16 mouse cellular contexts compared by ENCODE assay signal in genomic region chr1:91031547-91031946, GRCm38 (mm10). TPM values are rescaled to one million over a fixed set of nuclear protein-coding genes. Genes with fewer than 3 reads are reported as not detected.
A peak's percentile ranks its signal among the peaks of the same experiment; 100 is the strongest.
DNase-seq lines count a peak whose midpoint lies in the region.
"Had no signal": no experiment of that assay in that cellular context is flagged by ENCODE, and none has a peak within 500 bp of the region (broad histone marks: within the 10 kb centered on the region; RNA-seq: fewer than 3 reads in every experiment).

No protein-coding gene starts in this region.

- no peak overlapping the region for H3K4me3 ChIP-seq in heart, embryonic 10.5 days
- H3K4me3 ChIP-seq: hindbrain, embryonic 15.5 days; layer of hippocampus, adult 2 months; limb, embryonic 15.5 days had no signal

- H3K9me3 ChIP-seq in heart, embryonic 10.5 days: no peaks in the 10 kb centered on the region
- H3K9me3 ChIP-seq: hindbrain, embryonic 15.5 days; limb, embryonic 15.5 days had no signal

- 72% methylated on average over 4 of the region's 4 CpGs for WGBS in heart, embryonic 10.5 days

- no peaks in the 10 kb centered on the region for H3K27me3 ChIP-seq in heart, embryonic 10.5 days (ENCODE audit: insufficient read depth, poor library complexity, severe bottlenecking)
- H3K27me3 ChIP-seq: hindbrain, embryonic 15.5 days; limb, embryonic 15.5 days had no signal

- peak; percentile 66 for DNase-seq in gastrocnemius, postnatal 14 days
- no peak for DNase-seq in gastrocnemius, postnatal 36 days
- peak; percentile 54 for DNase-seq in lung, postnatal 10 days
- DNase-seq in lung, postnatal 25 days (ENCODE audit: low spot score): no peak
- DNase-seq in heart, embryonic 10.5 days (ENCODE audit: low spot score): no peak
- peak; percentile 69 for DNase-seq in heart, postnatal 14 days
- no peak for DNase-seq in cerebellum, adult 11-12 months
- no peak for DNase-seq in cerebellum, postnatal 25 days
- DNase-seq: adrenal gland, postnatal 36 days; cerebellum, postnatal 10 days; kidney, adult 9 months; liver, postnatal 0 days; retina, postnatal 1 day had no signal

- peak overlapping the region; percentile 87 for H3K27ac ChIP-seq in heart, embryonic 10.5 days
- H3K27ac ChIP-seq: hindbrain, embryonic 15.5 days; layer of hippocampus, adult 2 months; limb, embryonic 15.5 days had no signal

- intact Hi-C loops in gastrocnemius, postnatal 14 days (cut with DNase I; ENCODE audit: low total_unique reads): no loop called here
- intact Hi-C loops in gastrocnemius, postnatal 36 days (cut with DNase I): no loop called here
- intact Hi-C loops in heart, postnatal 14 days (cut with DNase I): no loop called here

- no peaks in the 10 kb centered on the region; the same call in 1 of the 2 replicates for H3K36me3 ChIP-seq in heart, embryonic 10.5 days
- H3K36me3 ChIP-seq: hindbrain, embryonic 15.5 days; limb, embryonic 15.5 days had no signal

- H3K4me1 ChIP-seq in heart, embryonic 10.5 days: peaks cover 49% of the 10 kb centered on the region
- H3K4me1 ChIP-seq: hindbrain, embryonic 15.5 days; limb, embryonic 15.5 days had no signal

RNA-seq across cellular contexts. Expression of gene Lrrfip1, which starts 33.0 kb away (rescaled TPM):
- 100 to 1,000 TPM; 202 to 236 TPM for total RNA-seq in gastrocnemius, postnatal 14 days (2021)
- total RNA-seq in gastrocnemius, postnatal 36 days (2021): 100 to 1,000 TPM; 159 to 165 TPM
- 91.6 and 129 TPM in 2 replicates for polyA plus RNA-seq in heart, embryonic 10.5 days (2016; fragmentation: Nextera tagmentation; extraction: Ambion mirVana)
- 100 to 1,000 TPM; 101 to 109 TPM for total RNA-seq in heart, postnatal 14 days (2021)

Comparison
In these comparisons a context has a peak if more than half of its experiments do, and no peak if none do; other contexts are left out.
1. DNase-seq: peak in gastrocnemius, postnatal 14 days (single experiment), lung, postnatal 10 days (single experiment) and heart, postnatal 14 days (2 of 2); none in gastrocnemius, postnatal 36 days (0 of 2), lung, postnatal 25 days (single experiment), heart, embryonic 10.5 days (single experiment), cerebellum, adult 11-12 months (single experiment) and cerebellum, postnatal 25 days (0 of 2).